Mouse (Mus musculus) forebrain, embryonic 14.5 days (tissue): Measurements from ENCODE around the gene Anapc15-ps. TPM values are rescaled to one million over a fixed set of nuclear protein-coding genes. Genes with fewer than 3 reads are reported as not detected.
A peak's percentile ranks its signal among the peaks of the same experiment; 100 is the strongest.

Source experiments
- ATAC-seq: fragments of 200-750 bp; cut with Nextera tagmentation; 2 replicates; pipeline ENCODE4 v1.8.0; 2017; ENCODE audit warnings: mild to moderate bottlenecking, moderate library complexity
- DNase-seq: peaks from one replicate; pipeline ENCODE4 v3.0.0-alpha.2; 2015; ENCODE audit warnings: low spot score
- H3K27ac ChIP-seq: fragments of 300-500 bp; sonication (generic); 2 replicates; pipeline ENCODE4 v1.5.1; 2014; ENCODE audit warnings: low read depth, mild to moderate bottlenecking, control low read depth, low read length, moderate library complexity
- H3K27me3 ChIP-seq: fragments of 300-500 bp; sonication (generic); replicated peaks from 2 replicates; pipeline ENCODE4 v1.6.1; 2014; ENCODE audit warnings: low read length, control low read depth, mixed read lengths; ENCODE audit not compliant: control insufficient read depth, insufficient read depth
- H3K36me3 ChIP-seq: fragments of 300-500 bp; sonication (generic); 2 replicates; pipeline ENCODE4 v1.6.1; 2014; ENCODE audit warnings: low read length, control low read depth; ENCODE audit not compliant: control insufficient read depth, insufficient read depth
- H3K4me1 ChIP-seq: fragments of 300-500 bp; sonication (generic); 2 replicates; pipeline ENCODE4 v1.6.1; 2014; ENCODE audit warnings: antibody characterized with exemption, low read length, control low read depth; ENCODE audit not compliant: control insufficient read depth, insufficient read depth
- H3K4me2 ChIP-seq: fragments of 300-500 bp; sonication (generic); 2 replicates; pipeline ENCODE4 v1.6.1; 2014; ENCODE audit warnings: mild to moderate bottlenecking, control low read depth, low read length
- H3K4me3 ChIP-seq: fragments of 300-500 bp; sonication (generic); 2 replicates; pipeline ENCODE4 v1.5.1; 2014; ENCODE audit warnings: low read depth, low read length, control low read depth
- H3K9ac ChIP-seq: fragments of 300-500 bp; sonication (generic); 2 replicates; pipeline ENCODE4 v1.6.1; 2014; ENCODE audit warnings: mild to moderate bottlenecking, low read length, control low read depth, moderate library complexity
- H3K9me3 ChIP-seq: fragments of 300-500 bp; sonication (generic); replicated peaks from 2 replicates; pipeline ENCODE4 v1.6.1; 2016; ENCODE audit warnings: low read length, control low read depth, mixed read lengths; ENCODE audit not compliant: control insufficient read depth
- WGBS: fragments of 180-500 bp; shearing (Covaris S2); extraction: QIAGEN DNeasy Blood & Tissue Kit; methylation state at CpG from one replicate; pipeline ENCODE4 v1.1.7; 2014; 5-methylcytosine and 5-hydroxymethylcytosine counted together
- polyA plus RNA-seq: library from polyadenylated mRNA; unstranded; fragments of >200 nt; fragmentation: Nextera tagmentation; extraction: Ambion mirVana; gene quantifications from 2 replicates; pipeline ENCODE4 v1.2.1, GENCODE M21; 2014

Anapc15-ps gene
- polyA plus RNA-seq, 1 experiment from 2014 or later, result not detected

DNA sequence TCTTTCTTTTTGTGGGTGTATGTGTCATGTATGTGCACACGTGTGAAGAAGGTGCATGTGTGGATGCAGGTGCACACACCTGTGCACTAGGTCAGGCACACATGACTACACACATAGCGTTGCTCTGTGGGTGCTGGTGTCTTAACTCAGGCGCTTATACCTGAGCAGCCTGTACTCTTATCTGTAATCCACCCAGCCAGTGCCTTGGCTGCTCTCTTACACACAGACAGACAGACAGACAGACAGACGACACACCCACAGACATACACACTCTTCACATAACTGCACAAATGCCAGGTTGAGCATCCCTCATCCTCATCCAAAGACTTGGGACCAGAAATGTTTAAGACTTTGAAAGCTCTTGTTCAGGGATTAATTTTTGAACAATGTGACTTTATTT, 12.8 kb upstream of the Anapc15-ps start:
- no peaks in the 10 kb centered on the region for H3K9me3 ChIP-seq
- H3K9ac ChIP-seq, result no peak overlapping the region
- H3K4me2 ChIP-seq, result no peak overlapping the region
- H3K4me1 ChIP-seq, result 0 out of 2 replicates have a peak, but pooled peaks cover 2% of the 10 kb centered on the region
- ATAC-seq (no peak), DNase-seq (no peak)
- H3K27me3 ChIP-seq, result no peaks in the 10 kb centered on the region
- no peak overlapping the region for H3K4me3 ChIP-seq
- no peaks in the 10 kb centered on the region for H3K36me3 ChIP-seq
- no peak overlapping the region for H3K27ac ChIP-seq
- WGBS, result 90% methylated on average over 4 of the region's 4 CpGs

DNA sequence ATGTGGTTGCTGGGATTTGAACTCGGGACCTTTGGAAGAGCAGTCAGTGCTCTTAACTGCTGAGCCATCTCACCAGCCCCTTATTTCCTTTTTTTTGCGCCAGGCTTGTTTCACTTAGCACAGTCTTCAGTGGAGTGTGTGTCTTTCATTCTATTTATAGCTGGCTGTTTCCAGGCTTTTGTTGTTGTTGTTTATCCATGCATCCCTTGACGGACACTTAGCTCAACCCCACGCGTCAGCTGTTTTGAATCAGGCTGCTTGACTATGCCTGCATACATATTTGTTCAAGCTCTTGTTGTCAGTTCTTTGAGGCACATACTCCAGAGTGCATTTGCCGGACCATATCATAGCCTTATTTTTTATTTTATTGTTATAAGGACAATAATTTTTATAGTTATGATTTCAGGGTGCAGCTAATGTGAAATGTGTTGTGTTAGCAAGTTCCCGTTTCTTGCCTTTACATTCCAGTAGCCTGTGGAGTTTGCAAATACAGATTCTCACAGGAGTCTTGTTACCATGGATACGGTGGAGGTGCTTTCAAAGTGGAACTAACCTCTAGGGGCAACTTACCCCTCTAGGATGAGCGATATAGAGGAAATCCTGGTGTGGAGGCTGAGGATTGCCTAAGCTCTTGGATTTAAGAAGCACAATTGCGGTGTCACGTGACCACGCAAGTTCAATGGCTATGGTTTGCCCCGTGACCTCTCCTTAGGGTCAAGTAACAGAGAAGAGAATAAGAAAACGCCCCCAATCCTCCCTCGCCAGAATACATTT, 11.7 kb upstream of the Anapc15-ps start:
- H3K4me1 ChIP-seq, result 0 out of 2 replicates have a peak, but pooled peaks cover 5% of the 10 kb centered on the region
- H3K4me3 ChIP-seq, result no peak overlapping the region
- no peak overlapping the region for H3K9ac ChIP-seq
- DNase-seq, result peak; percentile 81
- H3K4me2 ChIP-seq, result no peak overlapping the region
- no peaks in the 10 kb centered on the region for H3K9me3 ChIP-seq
- no peaks in the 10 kb centered on the region for H3K36me3 ChIP-seq
- H3K27me3 ChIP-seq, result no peaks in the 10 kb centered on the region
- 33% methylated on average over 15 of the region's 15 CpGs for WGBS
- H3K27ac ChIP-seq, result no peak overlapping the region
- peak; percentile 75 for ATAC-seq

DNA sequence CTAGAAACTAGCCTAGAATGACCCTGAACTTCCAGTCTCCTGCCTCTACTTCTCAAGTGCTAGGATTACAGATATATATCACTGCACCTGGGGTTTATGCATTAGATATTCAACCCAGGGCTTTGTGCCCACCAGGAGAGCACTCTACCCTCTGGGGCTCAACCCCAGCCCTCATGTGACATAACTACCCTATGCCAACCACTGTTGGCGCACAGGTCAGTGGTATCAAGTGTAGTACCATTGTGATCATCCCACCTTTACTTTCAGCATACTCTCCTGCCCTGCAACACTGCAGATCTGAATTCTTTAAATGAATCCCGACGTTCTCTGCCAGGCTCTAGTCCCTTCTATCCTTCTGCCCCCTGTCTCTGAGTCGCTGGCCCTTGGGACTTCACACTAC, 11.0 kb upstream of the Anapc15-ps start:
- no peaks in the 10 kb centered on the region for H3K27me3 ChIP-seq
- no peak for DNase-seq
- no peak overlapping the region for H3K9ac ChIP-seq
- 94% methylated on average over 4 of the region's 4 CpGs for WGBS
- no peak overlapping the region for H3K27ac ChIP-seq
- H3K4me3 ChIP-seq, result no peak overlapping the region
- no peak overlapping the region for H3K4me2 ChIP-seq
- H3K9me3 ChIP-seq, result no peaks in the 10 kb centered on the region
- 0 out of 2 replicates have a peak, but pooled peaks cover 5% of the 10 kb centered on the region for H3K4me1 ChIP-seq
- no peak for ATAC-seq
- no peaks in the 10 kb centered on the region for H3K36me3 ChIP-seq

DNA sequence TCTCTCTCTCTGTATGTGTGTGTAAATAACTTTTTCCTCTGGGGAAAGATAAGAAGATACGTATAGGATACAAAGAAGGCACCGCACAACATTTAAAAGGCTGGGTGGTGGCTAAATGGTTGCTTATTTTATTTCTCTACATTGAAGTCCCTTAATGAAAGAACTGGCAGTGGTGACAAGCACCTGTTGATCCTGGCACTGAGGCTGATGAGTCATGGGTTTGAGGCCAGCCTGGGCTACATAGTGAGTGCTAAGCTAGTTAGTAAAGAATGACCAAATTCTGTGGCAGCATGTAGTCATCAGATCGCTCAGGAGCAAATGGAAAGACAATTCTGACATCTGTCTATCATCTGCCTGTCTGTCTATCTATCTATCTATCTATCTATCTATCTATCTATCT, 10.5 kb upstream of the Anapc15-ps start:
- WGBS, result 98% methylated on average over 3 of the region's 3 CpGs
- ATAC-seq, result no peak
- H3K4me1 ChIP-seq, result 0 out of 2 replicates have a peak, but pooled peaks cover 5% of the 10 kb centered on the region

DNA sequence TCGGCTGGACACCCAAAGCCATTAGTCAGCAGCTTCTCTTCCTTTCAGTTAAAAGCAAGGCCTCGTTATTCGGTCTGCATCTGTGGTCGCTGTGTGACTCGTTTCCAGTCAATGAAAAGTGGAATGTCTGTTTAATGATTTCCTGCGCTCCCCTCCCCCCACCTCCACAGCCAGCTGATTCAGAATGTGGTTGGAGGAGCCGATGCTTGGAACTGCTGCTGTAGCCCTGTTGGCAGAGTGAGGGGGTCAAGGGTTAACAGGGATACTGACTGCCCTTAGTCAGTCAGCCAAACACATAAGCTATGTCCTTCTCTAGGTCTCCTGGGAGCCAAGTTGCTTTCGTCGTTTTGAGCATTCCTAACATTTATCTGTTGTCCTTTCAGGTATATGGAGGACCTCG, 9.7 kb upstream of the Anapc15-ps start:
- H3K4me1 ChIP-seq, result 0 out of 2 replicates have a peak, but pooled peaks cover 5% of the 10 kb centered on the region
- 67% methylated on average over 10 of the region's 10 CpGs for WGBS
- no peaks in the 10 kb centered on the region for H3K27me3 ChIP-seq
- DNase-seq (no peak), ATAC-seq (no peak)
- H3K9ac ChIP-seq, result no peak overlapping the region
- no peak overlapping the region for H3K27ac ChIP-seq
- no peak overlapping the region for H3K4me3 ChIP-seq
- H3K36me3 ChIP-seq, result no peaks in the 10 kb centered on the region
- no peak overlapping the region for H3K4me2 ChIP-seq
- no peaks in the 10 kb centered on the region for H3K9me3 ChIP-seq

More for the DNA sequence above, 10.5 kb upstream of the Anapc15-ps start:
- no peak overlapping the region for H3K9ac ChIP-seq
- H3K4me3 ChIP-seq, result no peak overlapping the region
- H3K36me3 ChIP-seq, result no peaks in the 10 kb centered on the region
- no peak overlapping the region for H3K4me2 ChIP-seq
- no peak for DNase-seq
- H3K27me3 ChIP-seq, result no peaks in the 10 kb centered on the region
- H3K9me3 ChIP-seq, result no peaks in the 10 kb centered on the region
- H3K27ac ChIP-seq, result no peak overlapping the region

DNA sequence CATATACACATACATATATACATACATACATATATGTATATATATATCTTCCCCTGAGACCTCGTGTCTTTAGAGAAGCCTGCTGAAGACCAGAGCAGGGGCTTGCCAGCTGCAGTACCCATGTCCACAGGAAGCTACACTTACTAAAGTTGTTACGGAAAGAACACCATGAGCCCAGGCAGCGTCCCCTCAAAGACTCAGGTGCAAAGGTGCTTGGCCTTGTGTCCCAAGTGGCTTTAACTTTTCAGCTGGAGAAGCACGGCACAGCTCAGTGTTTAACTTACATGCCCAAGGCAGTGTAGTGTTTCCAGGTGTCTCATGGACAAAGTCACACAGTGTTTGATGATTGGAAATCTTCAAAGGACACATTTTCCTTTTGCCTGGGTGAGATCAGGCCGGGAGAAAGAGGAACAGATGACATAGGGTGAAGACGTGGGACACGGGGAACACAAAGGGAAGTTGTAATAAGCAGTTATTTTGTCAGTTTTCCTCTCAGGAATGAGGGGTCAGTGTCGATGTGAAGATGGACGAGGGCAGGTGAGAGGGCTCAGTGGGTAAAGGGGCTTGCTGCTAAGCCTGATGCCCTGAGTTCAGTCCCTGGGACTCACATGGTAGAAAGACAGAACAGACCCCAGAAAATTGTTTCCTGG, 9.0 kb upstream of the Anapc15-ps start:
- Histone ChIP-seq H3K36me3 (no peaks in the 10 kb centered on the region), H3K9me3 (no peaks in the 10 kb centered on the region), H3K4me1 (0 out of 2 replicates have a peak, but pooled peaks cover 5% of the 10 kb centered on the region), H3K27me3 (no peaks in the 10 kb centered on the region), H3K4me2 (no peak overlapping the region), H3K9ac (no peak overlapping the region), H3K27ac (no peak overlapping the region), H3K4me3 (no peak overlapping the region)
- no peak for ATAC-seq
- WGBS, result 87% methylated on average over 9 of the region's 9 CpGs
- no peak for DNase-seq

DNA sequence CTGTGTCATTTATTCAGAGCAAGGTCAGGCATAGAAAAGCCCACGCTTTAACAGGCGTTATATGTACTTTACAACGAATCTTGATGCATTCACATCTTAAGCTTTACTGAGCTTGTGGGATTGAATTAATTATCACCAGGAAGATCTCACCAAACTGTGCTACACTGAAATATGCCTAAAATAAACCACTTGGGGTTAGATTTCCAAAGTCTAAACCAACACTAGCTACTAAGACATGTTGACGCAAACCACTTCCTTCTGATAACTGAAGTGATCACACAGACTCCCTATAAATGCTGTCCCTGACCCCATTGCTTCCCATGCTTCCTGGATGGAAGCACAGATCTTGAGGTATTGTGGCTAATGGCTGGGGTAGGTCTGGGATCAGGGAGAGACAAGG, 8.2 kb upstream of the Anapc15-ps start:
- Histone ChIP-seq H3K4me2 (no peak overlapping the region), H3K4me3 (no peak overlapping the region)
- whole genome bisulfite sequencing, result 88% methylated on average over 4 of the region's 4 CpGs

DNA sequence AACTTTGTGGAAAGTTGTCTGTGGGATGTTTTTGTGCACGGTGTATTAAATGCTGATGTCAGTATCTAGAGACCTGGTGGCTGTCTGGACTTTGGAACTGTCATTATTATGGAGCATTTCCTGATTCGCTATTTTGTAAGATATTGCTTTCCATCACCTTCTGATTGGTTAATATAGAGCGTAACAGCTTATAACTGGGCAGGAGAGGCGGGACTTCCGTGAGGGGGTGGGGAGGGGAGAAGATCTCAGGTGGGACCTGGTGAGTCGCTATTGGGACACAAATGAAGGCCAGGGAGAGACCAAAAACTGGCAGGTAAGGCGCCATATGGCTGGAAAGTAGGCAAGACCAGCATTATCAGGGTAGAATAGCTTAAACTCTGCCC, 7.8 kb upstream of the Anapc15-ps start:
- no peaks in the 10 kb centered on the region for H3K36me3 ChIP-seq
- H3K27ac ChIP-seq, result no peak overlapping the region
- no peaks in the 10 kb centered on the region for H3K9me3 ChIP-seq
- H3K9ac ChIP-seq, result no peak overlapping the region
- H3K4me3 ChIP-seq, result no peak overlapping the region
- peak; percentile 57; the same call in 1 of the 2 replicates for ATAC-seq
- 0 out of 2 replicates have a peak, but pooled peaks cover 5% of the 10 kb centered on the region for H3K4me1 ChIP-seq
- peak; percentile 26 for DNase-seq
- no peaks in the 10 kb centered on the region for H3K27me3 ChIP-seq
- 60% methylated on average over 7 of the region's 7 CpGs for WGBS
- peak overlapping the region; percentile 13 for H3K4me2 ChIP-seq

More for the DNA sequence above, 8.2 kb upstream of the Anapc15-ps start:
- Histone ChIP-seq H3K9ac (no peak overlapping the region), H3K4me1 (0 out of 2 replicates have a peak, but pooled peaks cover 5% of the 10 kb centered on the region), H3K27ac (no peak overlapping the region), H3K36me3 (no peaks in the 10 kb centered on the region), H3K9me3 (no peaks in the 10 kb centered on the region), H3K27me3 (no peaks in the 10 kb centered on the region)
- no peak for DNase-seq
- ATAC-seq, result no peak
